Mouse (Mus musculus) embryonic facial prominence, embryonic 15.5 days (tissue): ENCODE data around the gene Slc34a1. TPM values are rescaled to one million over a fixed set of nuclear protein-coding genes. Genes with fewer than 3 reads are reported as not detected.
"Not testable (repeated sequence)": the region's sequence is repeated elsewhere in the genome, so short reads cannot be mapped to it uniquely, and the experiment has no call there.

Experiments
- ATAC-seq: fragments of 200-750 bp; cut with Nextera tagmentation; 2 replicates; pipeline ENCODE4 v1.8.0; 2017; ENCODE audit warnings: low read depth, moderate TSS enrichment; ENCODE audit not compliant: insufficient number of reproducible peaks, low FRiP score, low TSS enrichment
- H3K27ac ChIP-seq: fragments of 300-500 bp; sonication (generic); replicated peaks from 2 replicates; pipeline ENCODE4 v1.5.1; 2015; ENCODE audit warnings: mild to moderate bottlenecking, inconsistent platforms
- H3K27me3 ChIP-seq: fragments of 300-500 bp; sonication (generic); 2 replicates; pipeline ENCODE4 v1.6.1; 2015; ENCODE audit warnings: inconsistent platforms
- H3K36me3 ChIP-seq: fragments of 300-500 bp; sonication (generic); 2 replicates; pipeline ENCODE4 v1.6.1; 2015; ENCODE audit warnings: mild to moderate bottlenecking, inconsistent platforms
- H3K4me1 ChIP-seq: fragments of 300-500 bp; sonication (generic); 2 replicates; pipeline ENCODE4 v1.6.1; 2015; ENCODE audit warnings: inconsistent platforms
- H3K4me2 ChIP-seq: fragments of 300-500 bp; sonication (generic); replicated peaks from 2 replicates; pipeline ENCODE4 v1.6.1; 2015; ENCODE audit warnings: mild to moderate bottlenecking, inconsistent platforms
- H3K4me3 ChIP-seq: fragments of 300-500 bp; sonication (generic); replicated peaks from 2 replicates; pipeline ENCODE4 v1.5.1; 2015; ENCODE audit warnings: mild to moderate bottlenecking, inconsistent platforms
- H3K9ac ChIP-seq: fragments of 300-500 bp; sonication (generic); 2 replicates; pipeline ENCODE4 v1.6.1; 2015; ENCODE audit warnings: inconsistent platforms
- H3K9me3 ChIP-seq: fragments of 300-500 bp; sonication (generic); replicated peaks from 2 replicates; pipeline ENCODE4 v1.6.1; 2016; ENCODE audit warnings: inconsistent platforms
- WGBS: fragments of 180-500 bp; shearing (Covaris S2); methylation state at CpG from one replicate; pipeline ENCODE4 v1.1.7; 2015; 5-methylcytosine and 5-hydroxymethylcytosine counted together
- polyA plus RNA-seq: library from polyadenylated mRNA; unstranded; fragments of >200 nt; fragmentation: Nextera tagmentation; extraction: Ambion mirVana; gene quantifications from 2 replicates; pipeline ENCODE4 v1.2.1, GENCODE M21; 2015

Gene Slc34a1
- polyA plus RNA-seq, 1 experiment from 2014 or later = 0.11 TPM

- Histone ChIP-seq H3K4me2 (peak overlapping the region; percentile 49), H3K4me1 (peaks cover 28% of the 10 kb centered on the region), H3K27me3 (peaks cover 44% of the 10 kb centered on the region), H3K4me3 (peak overlapping the region; percentile 30; the same call in 1 of the 2 replicates), H3K36me3 (no peaks in the 10 kb centered on the region), H3K9me3 (no peaks in the 10 kb centered on the region), H3K27ac (no peak overlapping the region), H3K9ac (no peak overlapping the region)
- WGBS = 31% methylated on average over 51 of the region's 51 CpGs
- ATAC-seq = no peak
These were observed 22.3 kb downstream of the Slc34a1 start for GRCm38 (mm10) chr13:55420018-55420932.

- H3K4me2 ChIP-seq = peak overlapping the region; percentile 49
- H3K4me1 ChIP-seq = peaks cover 26% of the 10 kb centered on the region
- peak overlapping the region; percentile 30 for H3K4me3 ChIP-seq
- H3K9ac ChIP-seq = no peak overlapping the region
- H3K27ac ChIP-seq = no peak overlapping the region
- 12% methylated on average over 35 of the region's 35 CpGs for WGBS
- no peaks in the 10 kb centered on the region for H3K36me3 ChIP-seq
- no peak; the same call in 1 of the 2 replicates for ATAC-seq
- H3K9me3 ChIP-seq = no peaks in the 10 kb centered on the region
- peaks cover 44% of the 10 kb centered on the region for H3K27me3 ChIP-seq
These were observed 23.2 kb downstream of the Slc34a1 start for GRCm38 (mm10) chr13:55420933-55421800.

GRCm38 (mm10) chr13:55426613-55427012, 28.6 kb downstream of the Slc34a1 start, which contains the start of gene F12:
Gene F12, minus strand, starts transcription at chr13:55426793.
- ATAC-seq = no peak
- Histone ChIP-seq H3K9me3 (no peaks in the 10 kb centered on the region), H3K9ac (no peak within 1 kb of the TSS), H3K4me2 (no peak within 1 kb of the TSS), H3K27me3 (peaks cover 10% of the 10 kb centered on the region), H3K27ac (no peak within 1 kb of the TSS), H3K4me3 (no peak within 1 kb of the TSS), H3K36me3 (no peaks in the 10 kb centered on the region), H3K4me1 (peaks cover 3% of the 10 kb centered on the region)
- WGBS = 91% methylated on average over 10 of the region's 10 CpGs

- ATAC-seq = no peak
- no peaks in the 10 kb centered on the region for H3K4me1 ChIP-seq
- no peaks in the 10 kb centered on the region for H3K9me3 ChIP-seq
- 58% methylated on average over 12 of the region's 12 CpGs for WGBS
- no peaks in the 10 kb centered on the region for H3K36me3 ChIP-seq
- H3K27me3 ChIP-seq = no peaks in the 10 kb centered on the region
- no peak overlapping the region for H3K4me3 ChIP-seq
- H3K9ac ChIP-seq = no peak overlapping the region
- H3K27ac ChIP-seq = no peak overlapping the region
- no peak overlapping the region for H3K4me2 ChIP-seq
These were observed 31.4 kb downstream of the Slc34a1 start for GRCm38 (mm10) chr13:55429226-55429888.

GRCm38 (mm10) chr13:55430566-55430965, 32.6 kb downstream of the Slc34a1 start:
- no peak for ATAC-seq
- H3K27ac ChIP-seq = no peak overlapping the region
- no peaks in the 10 kb centered on the region for H3K4me1 ChIP-seq
- no peak overlapping the region for H3K4me2 ChIP-seq
- H3K36me3 ChIP-seq = no peaks in the 10 kb centered on the region
- H3K9me3 ChIP-seq = no peaks in the 10 kb centered on the region
- no peak overlapping the region for H3K4me3 ChIP-seq
- 78% methylated on average over 2 of the region's 2 CpGs for WGBS
- H3K27me3 ChIP-seq = no peaks in the 10 kb centered on the region
- no peak overlapping the region for H3K9ac ChIP-seq

- WGBS = 66% methylated on average over 10 of the region's 10 CpGs
- ATAC-seq = no peak
- Histone ChIP-seq H3K27ac (no peak overlapping the region), H3K9ac (no peak overlapping the region), H3K9me3 (no peaks in the 10 kb centered on the region), H3K4me2 (no peak overlapping the region), H3K4me1 (no peaks in the 10 kb centered on the region), H3K27me3 (no peaks in the 10 kb centered on the region), H3K4me3 (no peak overlapping the region), H3K36me3 (no peaks in the 10 kb centered on the region)
These were observed 34.1 kb downstream of the Slc34a1 start for GRCm38 (mm10) chr13:55431889-55432685.

- not testable (repeated sequence) for ATAC-seq, H3K4me2 ChIP-seq, H3K27ac ChIP-seq, H3K36me3 ChIP-seq, H3K9me3 ChIP-seq, H3K9ac ChIP-seq, H3K4me3 ChIP-seq, H3K4me1 ChIP-seq, H3K27me3 ChIP-seq
- WGBS = 44% methylated on average over 15 of the region's 15 CpGs
These were observed 39.2 kb downstream of the Slc34a1 start for GRCm38 (mm10) chr13:55437111-55437629.

- no peaks in the 10 kb centered on the region for H3K27me3 ChIP-seq
- peak overlapping the region; percentile 70 for H3K4me2 ChIP-seq
- 33% methylated on average over 9 of the region's 9 CpGs for WGBS
- peaks cover 29% of the 10 kb centered on the region for H3K4me1 ChIP-seq
- H3K36me3 ChIP-seq = no peaks in the 10 kb centered on the region; the same call in 1 of the 2 replicates
- H3K4me3 ChIP-seq = peak overlapping the region; percentile 70
- ATAC-seq = no peak
- H3K9me3 ChIP-seq = no peaks in the 10 kb centered on the region
- H3K9ac ChIP-seq = peak overlapping the region; percentile 47
- H3K27ac ChIP-seq = peak overlapping the region; percentile 96
These were observed 45.9 kb downstream of the Slc34a1 start for GRCm38 (mm10) chr13:55443799-55444285.

- Histone ChIP-seq H3K27me3 (no peaks in the 10 kb centered on the region), H3K4me1 (peaks cover 29% of the 10 kb centered on the region), H3K36me3 (peaks cover 2% of the 10 kb centered on the region; the same call in 1 of the 2 replicates), H3K9ac (peak overlapping the region; percentile 47), H3K27ac (peak overlapping the region; percentile 96), H3K4me3 (peak overlapping the region; percentile 70), H3K9me3 (no peaks in the 10 kb centered on the region), H3K4me2 (peak overlapping the region; percentile 70)
- WGBS = 1% methylated on average over 33 of the region's 33 CpGs
- ATAC-seq = peak; percentile 82
These were observed 46.4 kb downstream of the Slc34a1 start for GRCm38 (mm10) chr13:55444286-55444936.
